Mouse (Mus musculus) gastrocnemius, adult 2 months (tissue): Measurements from ENCODE around the gene Smco4. TPM values are rescaled to one million over a fixed set of nuclear protein-coding genes. Genes with fewer than 3 reads are reported as not detected.
"Not testable (repeated sequence)": the region's sequence is repeated elsewhere in the genome, so short reads cannot be mapped to it uniquely, and the experiment has no call there.

ENCODE experiments used
- DNase-seq: peaks from one replicate; pipeline ENCODE4 v3.0.0; 2022
- H3K27ac ChIP-seq: fragments of 200-600 bp; 2 replicates; pipeline ENCODE4 v1.8.1; 2022; ENCODE audit warnings: mild to moderate bottlenecking
- H3K4me3 ChIP-seq: fragments of 200-600 bp; 2 replicates; pipeline ENCODE4 v1.8.1; 2022; ENCODE audit warnings: mild to moderate bottlenecking, moderate library complexity
- CTCF ChIP-seq: fragments of 200-600 bp; IDR thresholded peaks from 2 replicates; pipeline ENCODE4 v1.8.1; 2022; ENCODE audit warnings: antibody characterized with exemption, mild to moderate bottlenecking, moderate library complexity
- intact Hi-C: fragments of 180-260 bp; cut with DNase I; formaldehyde crosslinking; loops from one replicate; pipeline ENCODE4 v1.15.1; 2025
- total RNA-seq, 2 experiments: library from RNA; stranded (reverse); gene quantifications; 2 replicates each; pipeline ENCODE4 v1.2.3; 2021

Gene Smco4
- total RNA-seq, 2 experiments from 2014 or later = 6.8 to 15.0 TPM

DNA sequence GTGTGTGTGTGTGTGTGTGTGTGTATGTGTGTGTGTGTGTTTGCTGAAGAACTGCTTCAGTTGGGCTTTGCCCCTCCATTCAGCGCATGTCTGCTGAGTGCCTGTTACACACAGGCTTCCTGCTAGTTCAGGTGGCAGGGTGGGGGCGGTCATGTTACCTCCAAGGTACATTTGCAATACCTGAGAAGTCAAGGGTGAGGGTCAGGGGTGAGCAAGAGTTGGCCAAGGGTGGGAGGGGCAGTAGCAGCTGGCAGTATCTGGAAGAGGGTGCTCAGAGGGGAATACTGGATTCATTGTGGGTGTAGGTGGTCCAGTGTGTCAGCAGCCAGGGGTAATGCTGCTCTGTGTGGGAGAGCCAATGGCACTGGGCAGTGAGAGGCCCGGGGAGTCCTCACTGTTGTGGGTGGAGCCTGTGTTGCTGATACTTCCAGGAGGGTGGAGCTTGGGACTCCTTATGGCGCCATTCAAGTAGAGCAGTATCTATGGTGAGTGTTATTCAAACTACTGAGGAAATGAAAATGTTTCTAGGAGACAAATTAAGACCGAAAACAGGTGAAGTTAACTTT lies 43.7 kb downstream of the Smco4 start:
- TF ChIP-seq CTCF = no peak
- no peak overlapping the region for H3K27ac ChIP-seq
- intact Hi-C loops = no loop called here
- no peak overlapping the region for H3K4me3 ChIP-seq
- DNase-seq = no peak

DNA sequence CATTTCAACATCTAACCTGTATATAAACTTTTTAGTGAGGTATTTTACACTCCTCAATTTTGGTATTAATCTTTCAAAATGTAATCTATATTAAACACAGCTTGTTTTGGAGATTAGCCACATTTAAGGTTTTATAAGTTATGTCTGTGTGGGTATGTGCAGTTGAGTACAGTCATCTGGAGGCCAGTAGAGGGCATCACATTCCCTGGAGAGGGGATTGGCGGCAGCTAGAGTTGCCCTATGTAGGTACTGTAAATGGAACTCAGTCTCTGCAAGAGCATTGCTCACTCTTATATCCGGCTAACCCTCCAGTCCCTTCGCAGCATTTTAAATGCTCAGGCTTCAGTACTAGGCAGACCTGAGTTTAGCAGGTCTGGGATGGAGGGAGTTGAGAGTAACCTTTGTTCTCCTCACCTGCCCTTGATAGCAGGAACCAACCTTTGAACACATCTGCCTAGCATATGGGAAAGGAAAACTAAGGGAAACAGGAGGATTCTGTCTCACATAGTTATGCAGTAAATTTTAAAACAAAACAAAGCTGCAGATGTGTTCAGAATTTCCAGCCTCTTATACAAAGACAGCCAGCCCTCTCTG lies 44.3 kb downstream of the Smco4 start:
- no peak overlapping the region for H3K27ac ChIP-seq
- intact Hi-C loops = no loop called here
- no peak for DNase-seq
- no peak overlapping the region for H3K4me3 ChIP-seq
- TF ChIP-seq CTCF = no peak

DNA sequence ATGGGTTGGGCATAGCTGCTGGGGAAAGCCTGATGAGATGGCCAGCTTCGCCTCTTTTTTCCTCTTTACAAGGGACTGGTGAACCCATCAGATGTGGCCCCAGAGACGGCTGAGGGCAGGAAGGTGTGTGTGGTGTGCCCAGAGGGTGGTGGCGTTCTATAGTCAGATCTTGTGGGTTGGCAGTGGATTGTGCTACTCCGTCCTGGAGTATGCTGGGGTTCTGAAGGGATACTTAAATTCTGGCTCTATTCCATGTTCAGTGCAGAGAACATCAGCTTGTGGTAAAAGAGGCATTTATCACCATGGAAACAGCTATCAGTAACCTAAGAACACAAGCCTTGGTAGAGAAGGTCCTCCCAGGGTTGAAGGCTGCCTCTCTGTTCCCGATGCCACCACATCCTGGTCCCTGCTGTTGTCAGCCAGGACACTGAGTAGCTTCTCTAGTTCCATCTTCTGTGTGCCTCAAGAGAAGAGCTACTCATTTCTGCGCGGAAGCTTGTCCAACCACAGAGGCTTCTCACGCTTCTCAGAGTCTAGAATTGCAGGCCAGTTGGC lies 45.8 kb downstream of the Smco4 start:
- intact Hi-C loops = no loop called here

DNA sequence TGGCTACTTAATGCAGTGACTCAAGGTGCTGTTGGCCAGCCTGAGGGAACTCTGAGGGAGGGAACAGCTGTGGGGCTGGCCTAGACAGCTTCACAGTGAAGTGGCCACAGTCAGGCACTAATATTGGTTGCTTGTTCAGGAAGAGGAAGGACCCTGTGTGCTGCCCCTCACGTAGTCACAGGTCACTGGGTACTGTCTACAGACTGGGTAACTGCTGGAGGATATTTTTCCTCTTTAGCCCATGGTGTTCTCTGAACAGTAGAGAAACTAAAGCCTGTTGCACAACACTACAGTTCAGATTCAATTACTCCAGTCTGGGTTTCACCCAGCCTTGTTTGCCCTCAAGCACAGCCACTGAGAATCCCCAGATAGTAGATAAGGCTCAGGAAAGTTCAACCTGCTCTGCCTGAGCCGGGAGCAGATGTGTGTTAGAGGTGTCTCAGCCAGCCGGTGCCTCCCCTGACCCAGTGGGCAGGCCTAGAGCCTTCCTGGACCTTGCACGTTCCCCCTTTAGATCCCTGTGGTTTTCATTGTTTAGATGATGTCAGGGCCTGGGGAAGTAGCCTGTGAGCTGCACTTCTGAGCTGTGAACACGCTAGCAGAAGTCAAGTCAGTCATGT lies 48.6 kb downstream of the Smco4 start:
- Histone ChIP-seq H3K4me3 (no peak overlapping the region), H3K27ac (no peak overlapping the region)
- DNase-seq = no peak
- no peak for TF ChIP-seq CTCF
- intact Hi-C loops = no loop called here

More for the DNA sequence above, 45.8 kb downstream of the Smco4 start:
- DNase-seq = no peak
- no peak overlapping the region for H3K27ac ChIP-seq
- TF ChIP-seq CTCF = no peak
- H3K4me3 ChIP-seq = no peak overlapping the region

DNA sequence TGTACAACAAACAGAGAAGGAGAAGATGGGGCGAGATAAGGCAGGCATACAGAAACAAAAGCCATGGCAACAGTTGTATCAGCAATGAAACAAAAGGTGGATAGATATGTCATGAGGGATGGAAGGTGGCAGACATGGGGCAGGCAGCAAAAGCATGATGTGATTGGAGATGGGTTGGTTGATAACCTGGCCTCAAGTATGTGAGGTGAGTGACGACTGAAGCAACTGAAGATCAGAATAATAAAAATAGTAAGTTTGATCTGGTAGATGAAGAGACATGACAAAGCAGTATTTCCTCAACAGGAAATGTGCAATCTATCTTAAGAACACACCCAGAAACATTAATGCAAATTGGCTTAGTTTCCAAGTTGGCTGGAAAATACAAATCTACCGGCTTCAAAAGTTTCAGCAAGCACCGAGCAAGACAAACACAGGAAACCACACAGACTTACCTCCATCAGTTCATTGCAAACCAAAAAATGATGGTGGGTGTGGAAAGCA lies 57.3 kb downstream of the Smco4 start:
- TF ChIP-seq CTCF = no peak
- H3K4me3 ChIP-seq = no peak overlapping the region
- no peak for DNase-seq
- H3K27ac ChIP-seq = no peak overlapping the region
- intact Hi-C loops = no loop called here

DNA sequence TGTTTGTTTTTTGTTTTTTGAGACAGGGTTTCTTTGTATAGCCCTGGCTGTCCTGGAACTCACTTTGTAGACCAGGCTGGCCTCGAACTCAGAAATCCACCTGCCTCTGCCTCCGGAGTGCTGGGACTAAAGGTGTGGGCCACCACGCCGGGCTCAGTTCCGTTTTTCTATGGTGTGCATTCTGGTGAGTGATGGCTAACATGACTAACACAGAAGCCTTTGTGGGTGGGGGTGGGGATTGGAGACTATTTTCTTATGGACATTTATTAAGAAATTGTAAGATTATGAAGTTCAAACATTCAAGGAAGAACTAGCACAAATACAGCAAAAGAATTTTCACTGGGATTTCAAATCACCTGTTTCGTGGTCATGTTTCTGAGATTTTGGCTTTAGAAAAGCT lies 57.8 kb downstream of the Smco4 start:
- H3K4me3 ChIP-seq, intact Hi-C loops, H3K27ac ChIP-seq, DNase-seq: not testable (repeated sequence)

DNA sequence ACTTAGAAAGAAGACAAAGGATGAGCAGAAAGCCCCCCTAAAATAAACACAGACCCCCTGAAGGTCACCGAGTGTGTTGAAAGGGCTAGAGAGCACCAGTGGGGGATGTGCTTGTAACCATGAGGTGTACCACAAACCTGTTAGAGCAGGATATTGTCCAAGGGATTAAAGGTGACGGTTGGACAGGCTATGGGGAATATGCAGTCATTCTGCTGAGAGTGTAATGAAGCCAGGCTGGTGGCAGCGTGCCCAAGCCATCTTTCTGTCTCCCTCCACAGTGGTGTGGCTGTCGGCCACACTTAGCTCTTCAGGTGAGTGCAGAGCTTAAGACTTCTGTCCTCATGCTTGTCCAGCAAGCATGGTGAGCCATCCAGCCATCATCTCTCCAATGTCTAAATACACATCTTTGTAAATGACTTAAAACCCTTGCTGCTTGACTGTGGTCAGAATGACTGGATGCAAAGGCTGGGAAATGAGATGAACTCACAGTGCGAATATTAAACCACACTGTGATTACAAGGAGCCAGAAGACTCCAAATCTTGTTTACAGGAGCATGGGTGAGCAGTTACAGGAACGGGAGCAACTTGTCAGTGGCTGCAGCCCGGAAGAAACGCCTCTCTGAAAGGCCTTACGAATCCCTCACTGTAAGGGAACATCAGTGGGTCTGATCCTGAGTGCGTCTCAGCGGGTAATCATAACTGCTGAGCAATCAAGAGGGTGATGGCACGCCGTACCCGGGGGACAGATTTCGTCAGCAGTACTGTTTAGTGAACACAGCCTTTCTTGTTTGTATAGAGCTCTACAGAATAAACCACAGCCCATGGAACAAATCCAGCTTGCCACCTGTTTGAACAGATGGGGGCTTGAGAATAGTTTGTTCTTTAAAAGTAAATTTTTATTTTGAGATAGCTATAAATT lies 59.0 kb downstream of the Smco4 start:
- TF ChIP-seq CTCF = no peak
- DNase-seq = no peak
- intact Hi-C loops = no loop called here
- H3K4me3 ChIP-seq = no peak overlapping the region
- no peak overlapping the region for H3K27ac ChIP-seq

DNA sequence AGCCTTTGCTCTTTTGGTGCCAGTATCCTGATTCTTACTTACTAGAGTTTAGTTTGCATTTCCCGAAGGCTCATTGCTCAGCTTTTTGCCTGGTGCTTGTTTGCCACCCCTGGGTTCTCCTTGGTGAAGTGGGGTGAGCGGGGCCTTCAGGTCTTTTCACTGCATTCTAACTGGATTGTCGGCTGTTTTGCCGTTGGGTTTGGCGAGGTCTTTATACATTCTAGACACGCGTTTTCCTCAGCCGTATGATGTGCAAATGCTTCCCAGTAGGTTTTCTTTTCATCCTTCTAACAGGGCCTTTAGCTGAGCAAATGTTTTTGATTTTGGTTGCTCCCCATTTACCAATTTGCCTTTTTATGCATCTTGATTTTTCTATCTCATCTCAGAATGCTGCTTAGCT lies 60.1 kb downstream of the Smco4 start:
- no peak for TF ChIP-seq CTCF
- Histone ChIP-seq H3K27ac (no peak overlapping the region), H3K4me3 (no peak overlapping the region)
- no peak for DNase-seq
- intact Hi-C loops = no loop called here

DNA sequence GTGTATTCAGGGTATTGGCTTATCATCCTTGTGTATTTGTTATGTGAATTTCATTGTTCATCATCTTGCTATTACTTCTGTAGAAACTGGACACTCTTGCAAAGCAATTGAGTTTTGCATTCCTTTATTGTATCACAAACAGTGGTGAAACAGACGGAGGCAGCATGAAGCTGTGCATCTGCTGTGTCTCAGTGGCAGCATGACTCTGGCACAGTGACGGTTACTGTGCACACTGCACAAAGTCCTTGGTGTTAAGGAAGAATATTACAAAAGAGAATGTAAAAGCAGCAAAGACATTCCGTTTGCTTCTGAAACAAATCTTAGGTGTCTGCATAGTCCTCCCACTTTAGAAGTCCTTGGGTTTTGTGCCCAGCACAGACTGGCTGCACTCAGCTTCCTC lies 67.2 kb downstream of the Smco4 start:
- intact Hi-C loops = no loop called here
- TF ChIP-seq CTCF = no peak
- no peak overlapping the region for H3K27ac ChIP-seq
- no peak for DNase-seq
- H3K4me3 ChIP-seq = no peak overlapping the region

DNA sequence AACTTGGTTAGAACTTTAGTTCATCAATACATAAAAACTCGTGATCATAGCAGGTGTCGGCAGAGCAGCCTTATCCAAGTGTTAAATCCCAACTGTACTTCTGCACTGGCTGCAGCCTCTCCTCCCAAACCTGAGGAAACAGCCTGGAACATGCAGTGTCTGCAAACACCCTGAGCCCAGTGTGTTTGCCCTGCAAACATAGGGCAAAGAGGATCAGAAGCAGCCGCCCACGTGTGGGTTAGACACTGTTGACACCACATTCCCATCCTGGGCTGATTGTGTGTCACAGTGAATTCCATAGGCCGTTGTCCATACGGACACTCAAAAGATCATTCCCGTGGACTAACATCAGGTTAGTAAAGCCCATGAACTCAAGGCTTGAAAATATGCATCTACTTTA lies 69.1 kb downstream of the Smco4 start:
- Histone ChIP-seq H3K27ac (no peak overlapping the region), H3K4me3 (no peak overlapping the region)
- TF ChIP-seq CTCF = no peak
- DNase-seq = no peak
- intact Hi-C loops = no loop called here

DNA sequence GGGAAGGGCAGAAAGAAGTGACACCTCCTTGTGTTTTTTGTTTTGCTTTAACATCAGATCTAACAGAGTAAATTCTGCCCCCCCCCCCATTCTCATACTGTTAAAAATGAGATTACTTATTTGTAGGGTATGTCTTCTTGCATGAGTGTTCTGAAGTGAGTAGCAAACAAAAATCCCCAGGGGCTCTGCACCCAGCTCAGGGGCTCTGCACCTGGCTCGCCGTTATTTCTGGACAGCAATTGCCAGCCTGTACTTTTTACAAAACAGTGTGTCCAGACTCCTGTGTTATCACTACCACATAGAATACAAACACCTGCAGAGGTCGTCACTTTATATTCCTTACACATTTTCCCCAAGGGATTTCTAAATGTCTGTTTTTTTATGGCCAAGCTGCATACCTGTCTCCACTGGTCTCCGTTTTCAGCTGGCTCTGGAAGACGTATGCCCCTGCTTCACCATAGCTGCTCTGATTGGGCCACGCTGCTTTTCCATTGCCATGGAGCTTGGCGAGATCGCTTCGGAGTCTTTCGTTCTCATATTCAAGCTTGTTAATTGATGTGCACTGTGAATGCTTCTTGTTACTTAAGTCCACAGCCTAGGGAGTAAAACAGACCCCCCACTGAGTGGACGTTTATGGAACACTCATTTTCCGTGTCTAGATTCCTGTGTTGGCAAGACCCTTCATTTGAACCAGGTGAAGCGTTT lies 81.7 kb downstream of the Smco4 start:
- TF ChIP-seq CTCF = no peak
- intact Hi-C loops = no loop called here
- H3K27ac ChIP-seq = no peak overlapping the region
- DNase-seq = no peak
- H3K4me3 ChIP-seq = no peak overlapping the region

DNA sequence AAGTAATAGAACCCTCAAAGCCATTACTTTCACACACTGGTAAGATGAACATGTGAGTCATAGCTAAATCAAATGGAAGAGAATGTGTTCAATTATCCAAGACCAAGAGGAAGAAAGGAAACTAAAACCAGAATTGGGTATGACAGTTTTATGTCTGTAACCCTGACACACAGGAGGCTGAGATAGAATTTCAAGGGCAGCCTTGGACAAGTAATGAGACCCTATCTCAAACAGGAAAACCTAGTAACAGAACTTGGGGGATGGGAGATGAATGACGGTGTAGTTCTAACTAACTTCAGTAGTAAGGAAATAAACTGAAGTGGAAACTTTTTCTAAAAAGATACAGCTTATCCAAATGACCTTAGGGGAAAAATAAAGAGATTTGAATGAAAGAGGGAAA lies 85.2 kb downstream of the Smco4 start:
- no peak overlapping the region for H3K4me3 ChIP-seq
- TF ChIP-seq CTCF = no peak
- intact Hi-C loops = no loop called here
- no peak for DNase-seq
- no peak overlapping the region for H3K27ac ChIP-seq
